Mouse (Mus musculus): ENCODE data around the gene Enthd1.

DNA sequence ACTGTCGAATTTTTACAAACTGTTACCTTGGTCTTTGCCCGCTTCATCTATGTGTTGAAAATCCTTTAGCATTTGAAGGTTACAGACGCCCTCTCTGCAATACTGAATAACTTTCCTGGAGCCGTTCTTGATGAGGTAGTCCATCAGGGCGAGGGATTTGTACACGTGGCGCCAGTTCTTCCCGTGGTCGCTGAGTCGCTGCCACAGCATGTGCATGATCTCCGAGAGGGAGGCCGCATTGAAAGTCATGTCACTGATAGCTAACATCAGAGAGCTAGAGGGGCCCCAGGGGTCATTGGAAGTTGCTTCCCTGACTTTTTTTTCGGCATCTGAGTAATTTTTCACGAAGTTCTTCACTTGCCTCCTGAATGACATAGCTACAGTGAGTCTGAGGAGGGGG lies 5.0 kb downstream of the Enthd1 start:
- TF ChIP-seq EP300 (IDR thresholded peaks at IDR 0.05; ENCODE audit: low read depth) (no peak), CTCF (IDR thresholded peaks at IDR 0.05; ENCODE audit: low read depth) (no peak)

Data from liver, embryonic 14.5 days (tissue).